In the genomic region with DNA sequence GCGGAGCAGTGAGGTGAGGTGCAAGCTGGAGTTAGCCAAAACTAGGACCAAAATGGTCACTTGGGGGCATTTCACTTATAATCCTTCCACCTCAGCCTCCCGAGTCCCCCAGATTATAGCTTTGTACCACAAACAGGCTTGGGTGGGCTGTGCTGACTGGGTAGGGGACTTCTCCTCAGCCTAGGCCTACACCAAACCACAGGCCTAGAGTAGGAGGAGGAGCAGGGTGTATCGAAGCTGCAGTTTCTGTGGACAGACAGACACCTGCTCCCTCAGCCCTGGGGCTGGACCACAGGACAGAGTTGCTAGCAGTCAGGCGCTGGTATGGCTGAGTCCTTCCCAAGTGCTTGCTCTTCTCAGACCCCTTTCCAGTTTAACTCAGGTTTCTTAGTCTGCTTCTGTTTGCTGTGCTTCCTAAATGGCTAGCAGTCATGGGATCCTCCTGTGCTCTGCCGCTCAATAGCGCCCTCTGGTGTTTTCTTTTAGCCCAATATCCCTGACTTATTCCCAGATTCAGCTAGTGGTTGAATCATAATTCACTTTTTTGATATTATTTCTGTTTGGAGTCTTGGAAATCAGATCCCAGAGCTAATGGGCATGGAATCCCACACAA, we compare ENCODE assay signal across 8 mouse cellular contexts. TPM values are rescaled to one million over a fixed set of nuclear protein-coding genes. Genes with fewer than 3 reads are reported as not detected.
DNase-seq lines count a peak whose midpoint lies in the region; ATAC-seq and TF ChIP-seq lines count a peak whose summit lies in the region.

No protein-coding gene starts in this region.

- no peak for TF ChIP-seq EP300 in heart, adult 2 months (IDR thresholded peaks at IDR 0.05; ENCODE audit: insufficient read depth, low read depth, low read length)

- H3K36me3 ChIP-seq in heart, adult 2 months (ENCODE audit: control insufficient read depth, insufficient read depth, low read length): no peaks in the 10 kb centered on the region
- H3K36me3 ChIP-seq in midbrain, embryonic 12.5 days: no peaks in the 10 kb centered on the region
- H3K36me3 ChIP-seq in testis, adult 2 months (ENCODE audit: control insufficient read depth, insufficient read depth, low read length): no peaks in the 10 kb centered on the region

- intact Hi-C loops in heart, adult 2 months (cut with DNase I): loop anchor here (5.0 kb wide), 2 partner anchors 154 to 344 kb away; no protein-coding TSS in a partner anchor
- intact Hi-C loops in heart, postnatal 25 days (cut with DNase I): loop anchor here (5.0 kb wide), 2 partner anchors 154 to 344 kb away; no protein-coding TSS in a partner anchor
- intact Hi-C loops in heart, postnatal 14 days (cut with DNase I): loop anchor here (2.0 to 5.0 kb wide), 2 partner anchors 156 to 344 kb away; no protein-coding TSS in a partner anchor

- H3K9ac ChIP-seq in heart, adult 2 months (ENCODE audit: low read depth, low read length): no peak overlapping the region
- H3K9ac ChIP-seq in midbrain, embryonic 12.5 days (replicated peaks): no peak overlapping the region

- H3K27me3 ChIP-seq in heart, adult 2 months (ENCODE audit: control insufficient read depth, insufficient read depth, low read length): no peaks in the 10 kb centered on the region
- H3K27me3 ChIP-seq in midbrain, embryonic 12.5 days: no peaks in the 10 kb centered on the region
- no peaks in the 10 kb centered on the region for H3K27me3 ChIP-seq in testis, adult 2 months (ENCODE audit: control insufficient read depth, insufficient read depth, low read length)

- no peaks in the 10 kb centered on the region for H3K79me2 ChIP-seq in heart, adult 2 months (replicated peaks; ENCODE audit: control insufficient read depth, insufficient read depth, low read length)

- TF ChIP-seq POLR2A in heart, adult 2 months (IDR thresholded peaks at IDR 0.05; ENCODE audit: insufficient read depth, low read depth, low read length): no peak
- no peak for TF ChIP-seq POLR2A in testis, adult 2 months (IDR thresholded peaks at IDR 0.05; ENCODE audit: control insufficient read depth, low read depth, low read length)

- H3K9me3 ChIP-seq in midbrain, embryonic 12.5 days: no peaks in the 10 kb centered on the region

- ATAC-seq in common myeloid progenitor, adult 5-6 weeks (replicated peaks; ENCODE audit: low read depth, poor library complexity, severe bottlenecking): peak; percentile 58; the same call in 1 of the 2 replicates
- peak; percentile 41; the same call in 1 of the 2 replicates for ATAC-seq in midbrain, embryonic 12.5 days (ENCODE audit: low FRiP score, low read depth)

- DNase-seq in heart, adult 2 months: no peak
- no peak for DNase-seq in heart, postnatal 25 days (ENCODE audit: low spot score)
- peak; percentile 31 to 84 for DNase-seq in adrenal gland, adult (ENCODE audit: inconsistent age in 2 of 2, low spot score in 1 of 2)
- DNase-seq in heart, postnatal 14 days: peak; percentile 31 to 59
- DNase-seq in layer of hippocampus, postnatal 36 days: peak; percentile 27 to 66

- no peaks in the 10 kb centered on the region for H3K4me1 ChIP-seq in heart, adult 2 months (ENCODE audit: control insufficient read depth, insufficient read depth, low read length)
- H3K4me1 ChIP-seq in midbrain, embryonic 12.5 days: peaks cover 10% of the 10 kb centered on the region; the same call in 1 of the 2 replicates
- no peaks in the 10 kb centered on the region for H3K4me1 ChIP-seq in testis, adult 2 months (ENCODE audit: control insufficient read depth, insufficient read depth, low read length)

- no peak overlapping the region for H3K27ac ChIP-seq in heart, adult 2 months
- no peak overlapping the region for H3K27ac ChIP-seq in midbrain, embryonic 12.5 days (replicated peaks)
- no peak overlapping the region for H3K27ac ChIP-seq in testis, adult 2 months (ENCODE audit: control insufficient read depth, insufficient read depth, low read depth, low read length)

- no peak overlapping the region for H3K4me3 ChIP-seq in heart, adult 2 months
- H3K4me3 ChIP-seq in midbrain, embryonic 12.5 days: no peak overlapping the region
- H3K4me3 ChIP-seq in testis, adult 2 months (ENCODE audit: control insufficient read depth, low read depth, low read length): no peak overlapping the region

- no peak overlapping the region for H3K4me2 ChIP-seq in midbrain, embryonic 12.5 days (replicated peaks)

- 54% methylated on average over 6 of the region's 6 CpGs for WGBS in heart, adult 2 months
- WGBS in midbrain, embryonic 12.5 days: 51% methylated on average over 6 of the region's 6 CpGs

- peak; percentile 78 for TF ChIP-seq CTCF in heart, adult 2 months (IDR thresholded peaks at IDR 0.05)
- TF ChIP-seq CTCF in testis, adult 2 months (IDR thresholded peaks at IDR 0.05; ENCODE audit: control insufficient read depth, insufficient read depth, insufficient replicate concordance, low read depth, low read length): peak; percentile 41; the same call in 1 of the 2 replicates

RNA-seq across cellular contexts. Expression of a gene that starts 50.4 kb away (rescaled TPM):
- total RNA-seq in heart, adult 2 months (2021): under 1 TPM; 0.05 TPM
- polyA plus RNA-seq in heart, adult 2 months (2012; rRNA removed): 0.20 and 0.31 TPM in 2 replicates
- total RNA-seq in heart, postnatal 25 days (2021): under 1 TPM; 0.06 to 0.08 TPM
- not detected in 2 replicates for total RNA-seq in common myeloid progenitor, adult 5-6 weeks (2017)
- total RNA-seq in heart, postnatal 14 days (2021): under 1 TPM in 1 of 2 experiments, not detected in 1; 0.07 TPM
- total RNA-seq in layer of hippocampus, postnatal 36 days (2021): 1 to 10 TPM; 1.1 to 1.2 TPM
- polyA plus RNA-seq in midbrain, embryonic 12.5 days (2016; fragmentation: Nextera tagmentation; extraction: Ambion mirVana): 0.07 and 0.08 TPM in 2 replicates
- 0.19 and 0.28 TPM in 2 replicates for polyA plus RNA-seq in testis, adult 2 months (2012; rRNA removed)

Comparison
In these comparisons a context has a peak if more than half of its experiments do, and no peak if none do; other contexts are left out.
1. DNase-seq: peak in adrenal gland, adult (2 of 2), heart, postnatal 14 days (2 of 2) and layer of hippocampus, postnatal 36 days (2 of 2); none in heart, adult 2 months (0 of 2) and heart, postnatal 25 days (single experiment).